ENCODE assay signal across 8 mouse cellular contexts in genomic region chr4:84637641-84638040, GRCm38 (mm10). TPM values are rescaled to one million over a fixed set of nuclear protein-coding genes. Genes with fewer than 3 reads are reported as not detected.
DNase-seq lines count a peak whose midpoint lies in the region; ATAC-seq and TF ChIP-seq lines count a peak whose summit lies in the region.

No protein-coding gene starts in this region.

- DNase-seq in embryo, embryonic 11.5 days (ENCODE audit: low read depth, low spot score): peak; percentile 67
- DNase-seq in limb, embryonic 14.5 days (ENCODE audit: low spot score): peak; percentile 53
- peak; percentile 81 for DNase-seq in neural tube, embryonic 11.5 days (ENCODE audit: low spot score)
- DNase-seq in layer of hippocampus, postnatal 10 days (ENCODE audit: low spot score in 2 of 2): no peak
- DNase-seq in ovary, adult 18-20 months (ENCODE audit: low spot score): no peak

- TF ChIP-seq CTCF in ES-Bruce4 (IDR thresholded peaks at IDR 0.05; ENCODE audit: low read depth, low read length): no peak

- TF ChIP-seq POLR2A in ES-Bruce4 (IDR thresholded peaks at IDR 0.05; ENCODE audit: insufficient read depth, low read length): no peak
- no peak for TF ChIP-seq POLR2A in limb, embryonic 14.5 days (IDR thresholded peaks at IDR 0.05; ENCODE audit: borderline replicate concordance, extremely low read depth, insufficient read depth, insufficient read length)

- H3K4me1 ChIP-seq in ES-Bruce4 (ENCODE audit: control insufficient read depth, insufficient read depth, low read length): peaks cover 2% of the 10 kb centered on the region
- H3K4me1 ChIP-seq in hindbrain, embryonic 13.5 days (replicated peaks): peaks cover 10% of the 10 kb centered on the region
- H3K4me1 ChIP-seq in limb, embryonic 14.5 days (ENCODE audit: control insufficient read depth, insufficient read depth, low read length): peaks cover 59% of the 10 kb centered on the region
- peaks cover 8% of the 10 kb centered on the region; the same call in 1 of the 2 replicates for H3K4me1 ChIP-seq in neural tube, embryonic 11.5 days (ENCODE audit: control insufficient read depth, insufficient read depth, low read length)

- peak overlapping the region; percentile 46; the same call in 1 of the 2 replicates for H3K9ac ChIP-seq in ES-Bruce4 (ENCODE audit: low read depth, poor library complexity, severe bottlenecking)
- no peak overlapping the region for H3K9ac ChIP-seq in hindbrain, embryonic 13.5 days
- H3K9ac ChIP-seq in limb, embryonic 14.5 days (ENCODE audit: low read depth, low read length, severe bottlenecking): peak overlapping the region; percentile 32; the same call in 1 of the 2 replicates
- H3K9ac ChIP-seq in neural tube, embryonic 11.5 days (ENCODE audit: low read length): no peak overlapping the region

- TF ChIP-seq EP300 in ES-Bruce4 (IDR thresholded peaks at IDR 0.05; ENCODE audit: insufficient read depth, low read depth, low read length): no peak

- peak overlapping the region; percentile 27; the same call in 1 of the 2 replicates for H3K4me3 ChIP-seq in ES-Bruce4 (ENCODE audit: low read depth, low read length)
- no peak overlapping the region for H3K4me3 ChIP-seq in hindbrain, embryonic 13.5 days
- 0 out of 2 replicates have a peak overlapping the region, but pooled peaks have one; percentile 2 for H3K4me3 ChIP-seq in limb, embryonic 14.5 days (replicated peaks; ENCODE audit: low read length)
- H3K4me3 ChIP-seq in neural tube, embryonic 11.5 days (ENCODE audit: low read depth, low read length): no peak overlapping the region

- no peaks in the 10 kb centered on the region for H3K27me3 ChIP-seq in ES-Bruce4 (ENCODE audit: control insufficient read depth, insufficient read depth, low read length, poor library complexity, severe bottlenecking)
- H3K27me3 ChIP-seq in hindbrain, embryonic 13.5 days: peaks cover 59% of the 10 kb centered on the region
- no peaks in the 10 kb centered on the region for H3K27me3 ChIP-seq in limb, embryonic 14.5 days (ENCODE audit: control insufficient read depth, insufficient read depth, low read length)
- no peaks in the 10 kb centered on the region for H3K27me3 ChIP-seq in neural tube, embryonic 11.5 days (ENCODE audit: control insufficient read depth, insufficient read depth, low read length)

- no peak overlapping the region for H3K27ac ChIP-seq in ES-Bruce4 (ENCODE audit: insufficient read depth, low read length)
- no peak overlapping the region for H3K27ac ChIP-seq in hindbrain, embryonic 13.5 days
- peak overlapping the region; percentile 71 for H3K27ac ChIP-seq in limb, embryonic 14.5 days (replicated peaks; ENCODE audit: low read depth, low read length)
- H3K27ac ChIP-seq in neural tube, embryonic 11.5 days (ENCODE audit: low read depth, low read length): 0 out of 2 replicates have a peak overlapping the region, but pooled peaks have one; percentile 21

- no peaks in the 10 kb centered on the region for H3K36me3 ChIP-seq in ES-Bruce4 (ENCODE audit: control insufficient read depth, insufficient read depth, low read length, poor library complexity, severe bottlenecking)
- H3K36me3 ChIP-seq in hindbrain, embryonic 13.5 days: no peaks in the 10 kb centered on the region
- H3K36me3 ChIP-seq in limb, embryonic 14.5 days (ENCODE audit: control insufficient read depth, insufficient read depth, low read length): no peaks in the 10 kb centered on the region
- H3K36me3 ChIP-seq in neural tube, embryonic 11.5 days (ENCODE audit: control insufficient read depth, insufficient read depth, low read length): no peaks in the 10 kb centered on the region

- WGBS in hindbrain, embryonic 13.5 days: 2% methylated on average over 10 of the region's 10 CpGs
- WGBS in limb, embryonic 14.5 days: 1% methylated on average over 10 of the region's 10 CpGs
- WGBS in neural tube, embryonic 11.5 days: 2% methylated on average over 10 of the region's 10 CpGs

- H3K4me2 ChIP-seq in hindbrain, embryonic 13.5 days: peak overlapping the region; percentile 35; the same call in 1 of the 2 replicates
- peak overlapping the region; percentile 38 for H3K4me2 ChIP-seq in limb, embryonic 14.5 days (replicated peaks; ENCODE audit: low read depth, low read length, severe bottlenecking)
- peak overlapping the region; percentile 13 for H3K4me2 ChIP-seq in neural tube, embryonic 11.5 days (ENCODE audit: low read depth)

- ATAC-seq in hindbrain, embryonic 13.5 days (ENCODE audit: low FRiP score): peak; percentile 32; the same call in 1 of the 2 replicates
- ATAC-seq in limb, embryonic 14.5 days (ENCODE audit: low FRiP score, low read depth): peak; percentile 76
- peak; percentile 53; the same call in 1 of the 2 replicates for ATAC-seq in neural tube, embryonic 11.5 days (ENCODE audit: insufficient read depth, low FRiP score, low TSS enrichment)
- ATAC-seq in activated CD4-positive, CD25-positive, alpha-beta regulatory T cell, adult 4 months: no peak

- no peaks in the 10 kb centered on the region for H3K9me3 ChIP-seq in ES-Bruce4 (replicated peaks; ENCODE audit: control insufficient read depth, insufficient read depth, low read length, poor library complexity, severe bottlenecking)
- no peaks in the 10 kb centered on the region for H3K9me3 ChIP-seq in hindbrain, embryonic 13.5 days
- no peaks in the 10 kb centered on the region for H3K9me3 ChIP-seq in limb, embryonic 14.5 days (ENCODE audit: control insufficient read depth, low read length)
- no peaks in the 10 kb centered on the region for H3K9me3 ChIP-seq in neural tube, embryonic 11.5 days (ENCODE audit: control insufficient read depth, low read length)

RNA-seq across cellular contexts. Expression of gene Bnc2, which starts 37.4 kb away (rescaled TPM):
- polyA plus RNA-seq in ES-Bruce4 (2011; ENCODE audit: insufficient read depth, insufficient read length, low read depth, missing spikeins): 7.2 and 7.8 TPM in 2 replicates
- 11.0 and 15.6 TPM in 2 replicates for polyA plus RNA-seq in hindbrain, embryonic 13.5 days (2015; fragmentation: Nextera tagmentation; extraction: Ambion mirVana)
- 24.3 and 36.8 TPM in 2 replicates for polyA plus RNA-seq in limb, embryonic 14.5 days (2012; rRNA removed)
- polyA plus RNA-seq in limb, embryonic 14.5 days (2014; fragmentation: Nextera tagmentation; extraction: Ambion mirVana): 25.7 and 32.9 TPM in 2 replicates
- polyA plus RNA-seq in neural tube, embryonic 11.5 days (2014; fragmentation: Nextera tagmentation; extraction: Ambion mirVana): 12.8 and 16.3 TPM in 2 replicates
- polyA plus RNA-seq in activated CD4-positive, CD25-positive, alpha-beta regulatory T cell, adult 4 months (2017; shearing (Covaris generic)): not detected
- total RNA-seq in layer of hippocampus, postnatal 10 days (2021): 1 to 10 TPM; 1.9 to 2.2 TPM

Comparison
In these comparisons a context has a peak if more than half of its experiments do, and no peak if none do; other contexts are left out.
1. H3K27ac ChIP-seq: peak in limb, embryonic 14.5 days (single experiment) and neural tube, embryonic 11.5 days (single experiment); none in ES-Bruce4 (single experiment) and hindbrain, embryonic 13.5 days (single experiment).
2. H3K4me3 ChIP-seq: peak in ES-Bruce4 (single experiment) and limb, embryonic 14.5 days (single experiment); none in hindbrain, embryonic 13.5 days (single experiment) and neural tube, embryonic 11.5 days (single experiment).
3. H3K9ac ChIP-seq: peak in ES-Bruce4 (single experiment) and limb, embryonic 14.5 days (single experiment); none in hindbrain, embryonic 13.5 days (single experiment) and neural tube, embryonic 11.5 days (single experiment).
4. DNase-seq: peak in embryo, embryonic 11.5 days (single experiment), limb, embryonic 14.5 days (single experiment) and neural tube, embryonic 11.5 days (single experiment); none in layer of hippocampus, postnatal 10 days (0 of 2) and ovary, adult 18-20 months (single experiment).
5. Peak in every context shown above with its lines, with median percentiles within 50 percentile points of each other: H3K4me2 ChIP-seq.